Mouse (Mus musculus) testis, adult 2 months (tissue): ENCODE data around the gene Synj2.

Experiments
- CTCF ChIP-seq: fragments of 200-500 bp; IDR thresholded peaks from 2 replicates; pipeline ENCODE4 v1.5.1; 2012; ENCODE audit warnings: low read depth, mild to moderate bottlenecking, inconsistent platforms, low read length, moderate library complexity; ENCODE audit not compliant: control insufficient read depth, insufficient read depth, insufficient replicate concordance
- POLR2A ChIP-seq: fragments of 200-500 bp; IDR thresholded peaks from 2 replicates; pipeline ENCODE4 v1.6.1; 2012; ENCODE audit warnings: low read depth, mild to moderate bottlenecking, inconsistent platforms, low read length, moderate library complexity; ENCODE audit not compliant: control insufficient read depth

GRCm38 (mm10) chr17:5909681-5910080 is 31.4 kb upstream of the Synj2 start:
- TF ChIP-seq CTCF (no peak), POLR2A (no peak)
